Mouse (Mus musculus) inflammation-experienced regulatory T-cells, adult 6 months (primary cell): Measurements from ENCODE around the gene Nipsnap3a. TPM values are rescaled to one million over a fixed set of nuclear protein-coding genes. Genes with fewer than 3 reads are reported as not detected.

ENCODE experiments used
- polyA plus RNA-seq, 3 experiments: library from polyadenylated mRNA; unstranded; fragments of 100-300 nt; shearing (Covaris generic); gene quantifications; one replicate each; pipeline ENCODE4 v1.2.1; 2017

The Nipsnap3a gene
- polyA plus RNA-seq, 3 experiments from 2014 or later, result not detected

Other genes starting within 250 kb of the Nipsnap3a start
- gene Olfr275, start 174.7 kb upstream of the Nipsnap3a start, polyA plus RNA-seq, result not detected
- not detected for gene Olfr273, start 130.0 kb upstream of the Nipsnap3a start, polyA plus RNA-seq
- gene Olfr272, start 70.1 kb upstream of the Nipsnap3a start, polyA plus RNA-seq, result not detected
- not detected for gene Olfr270, start 24.7 kb upstream of the Nipsnap3a start, polyA plus RNA-seq
- gene Nipsnap3b, start 22.6 kb downstream of the Nipsnap3a start, polyA plus RNA-seq, result 10 to 100 TPM; 62.4 to 88.5 (median 79.7) TPM
- 1 to 10 TPM in 2 of 3 experiments, under 1 TPM in 1; 0.18 to 3.0 (median 2.6) TPM for gene Abca1, start 170.6 kb downstream of the Nipsnap3a start, polyA plus RNA-seq